Mouse (Mus musculus): ENCODE data around the gene Npffr2. TPM values are rescaled to one million over a fixed set of nuclear protein-coding genes. Genes with fewer than 3 reads are reported as not detected.

Npffr2 gene
- polyA plus RNA-seq, 1 experiment from 2014 or later: not detected

- Histone ChIP-seq H3K9me3 (ENCODE audit: control insufficient read depth, low read length) (no peaks in the 10 kb centered on the region), H3K4me1 (ENCODE audit: control insufficient read depth, insufficient read depth, low read length) (no peaks in the 10 kb centered on the region), H3K4me3 (ENCODE audit: low read depth, low read length) (no peak overlapping the region), H3K36me3 (ENCODE audit: control insufficient read depth, insufficient read depth, low read length) (no peaks in the 10 kb centered on the region), H3K4me2 (ENCODE audit: low read depth) (no peak overlapping the region), H3K27me3 (ENCODE audit: control insufficient read depth, insufficient read depth, low read length) (no peaks in the 10 kb centered on the region), H3K9ac (ENCODE audit: low read length) (no peak overlapping the region), H3K27ac (ENCODE audit: low read depth, low read length) (no peak overlapping the region)
- DNase-seq (ENCODE audit: low spot score) (no peak), ATAC-seq (ENCODE audit: insufficient read depth, low FRiP score, low TSS enrichment) (no peak)
- WGBS: 71% methylated on average over 2 of the region's 2 CpGs
Observed at GRCm38 (mm10) chr5:89611322-89612015, 84.2 kb downstream of the Npffr2 start.

DNA sequence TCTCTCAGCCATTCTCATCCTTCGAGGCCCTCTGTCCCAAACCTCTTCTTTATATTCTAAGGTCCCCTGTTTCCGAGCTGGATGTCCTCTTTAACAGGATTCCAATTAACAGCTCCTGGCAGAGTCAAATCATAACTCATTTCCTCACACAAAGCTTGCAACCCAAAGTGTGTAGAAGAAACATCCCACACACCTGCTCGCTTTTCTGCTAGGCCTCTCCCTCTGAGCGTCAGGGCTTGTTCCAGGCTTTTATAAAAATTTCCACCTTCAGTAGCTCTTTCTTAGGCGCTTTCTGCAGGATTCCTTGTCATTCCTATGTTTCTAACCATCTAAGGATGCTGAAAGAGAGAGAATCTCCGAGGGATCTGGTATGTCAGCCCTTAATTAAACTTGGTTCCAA lies 85.0 kb downstream of the Npffr2 start:
- ATAC-seq (ENCODE audit: insufficient read depth, low FRiP score, low TSS enrichment): no peak
- WGBS: 73% methylated on average over 6 of the region's 6 CpGs
- no peaks in the 10 kb centered on the region for H3K27me3 ChIP-seq (ENCODE audit: control insufficient read depth, insufficient read depth, low read length)
- no peaks in the 10 kb centered on the region for H3K4me1 ChIP-seq (ENCODE audit: control insufficient read depth, insufficient read depth, low read length)
- H3K9me3 ChIP-seq (ENCODE audit: control insufficient read depth, low read length): no peaks in the 10 kb centered on the region
- no peaks in the 10 kb centered on the region for H3K36me3 ChIP-seq (ENCODE audit: control insufficient read depth, insufficient read depth, low read length)
- no peak overlapping the region for H3K9ac ChIP-seq (ENCODE audit: low read length)
- H3K27ac ChIP-seq (ENCODE audit: low read depth, low read length): no peak overlapping the region
- DNase-seq (ENCODE audit: low spot score): no peak
- H3K4me3 ChIP-seq (ENCODE audit: low read depth, low read length): no peak overlapping the region
- no peak overlapping the region for H3K4me2 ChIP-seq (ENCODE audit: low read depth)

DNA sequence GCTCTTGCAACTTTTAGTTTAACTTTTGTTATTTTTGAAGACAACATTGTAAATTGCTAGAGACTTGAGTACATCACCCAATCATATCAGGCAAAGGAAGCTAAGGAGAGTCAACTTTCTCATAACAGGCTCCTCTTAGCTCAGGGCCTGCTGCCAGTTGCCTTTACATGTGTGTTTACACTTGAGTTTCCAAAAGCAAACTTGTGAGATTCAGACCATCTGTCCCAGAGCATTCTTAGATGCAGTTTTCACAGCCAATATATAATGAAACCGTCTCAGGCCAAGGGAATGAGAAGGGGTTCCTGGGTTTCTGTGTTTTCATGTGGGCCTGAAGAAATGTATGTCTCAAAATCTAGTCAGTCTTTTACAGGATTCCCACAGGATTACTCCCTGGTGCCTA lies 104.4 kb downstream of the Npffr2 start:
- WGBS: 66% methylated on average over 1 of the region's 1 CpGs

More for the DNA sequence above, 104.4 kb downstream of the Npffr2 start:
- Histone ChIP-seq H3K4me3 (ENCODE audit: low read depth, low read length) (no peak overlapping the region), H3K27ac (ENCODE audit: low read depth, low read length) (no peak overlapping the region), H3K4me2 (ENCODE audit: low read depth) (no peak overlapping the region), H3K9ac (ENCODE audit: low read length) (no peak overlapping the region), H3K27me3 (ENCODE audit: control insufficient read depth, insufficient read depth, low read length) (no peaks in the 10 kb centered on the region), H3K36me3 (ENCODE audit: control insufficient read depth, insufficient read depth, low read length) (no peaks in the 10 kb centered on the region), H3K4me1 (ENCODE audit: control insufficient read depth, insufficient read depth, low read length) (no peaks in the 10 kb centered on the region), H3K9me3 (ENCODE audit: control insufficient read depth, low read length) (no peaks in the 10 kb centered on the region)
- ATAC-seq (ENCODE audit: insufficient read depth, low FRiP score, low TSS enrichment) (no peak), DNase-seq (ENCODE audit: low spot score) (no peak)

Other genes with a start within 250 kb of the Npffr2 start
- gene Gc, start 69.5 kb upstream of the Npffr2 start, polyA plus RNA-seq (2014; fragmentation: Nextera tagmentation; extraction: Ambion mirVana): not detected in 2 replicates